9 mouse cellular contexts compared by ENCODE assay signal in genomic region chr5:106995886-106996538, GRCm38 (mm10). TPM values are rescaled to one million over a fixed set of nuclear protein-coding genes. Genes with fewer than 3 reads are reported as not detected.
DNase-seq lines count a peak whose midpoint lies in the region; ATAC-seq and TF ChIP-seq lines count a peak whose summit lies in the region.
"Had no signal": no experiment of that assay in that cellular context is flagged by ENCODE, and none has a peak within 500 bp of the region (broad histone marks: within the 10 kb centered on the region; RNA-seq: fewer than 3 reads in every experiment).

No protein-coding gene starts in this region.

- H3K4me2 ChIP-seq in limb, embryonic 11.5 days (ENCODE audit: low read depth, severe bottlenecking): no peak overlapping the region
- H3K4me2 ChIP-seq: liver, embryonic 15.5 days had no signal

- ATAC-seq in common myeloid progenitor, adult 5-6 weeks (replicated peaks; ENCODE audit: low read depth, poor library complexity, severe bottlenecking): peak; percentile 73
- 0 out of 2 replicates have a peak, but pooled peaks have one; percentile 11 for ATAC-seq in limb, embryonic 11.5 days (ENCODE audit: insufficient number of reproducible peaks, low FRiP score, low TSS enrichment, low read depth)

- no peaks in the 10 kb centered on the region for H3K9me3 ChIP-seq in limb, embryonic 11.5 days (ENCODE audit: control insufficient read depth, low read length)
- H3K9me3 ChIP-seq: liver, embryonic 15.5 days had no signal

- no peak overlapping the region for H3K27ac ChIP-seq in thymus, adult 2 months (ENCODE audit: control insufficient read depth, insufficient read depth, low read length)
- peak overlapping the region; percentile 73 for H3K27ac ChIP-seq in limb, embryonic 11.5 days (replicated peaks; ENCODE audit: low read depth, low read length)
- H3K27ac ChIP-seq: liver, embryonic 15.5 days had no signal

- no peak for TF ChIP-seq CTCF in thymus, adult 2 months (IDR thresholded peaks at IDR 0.05; ENCODE audit: borderline replicate concordance, control insufficient read depth, extremely low read depth, insufficient read depth, low read length, poor library complexity)

- WGBS in thymus, adult 2 months: 54% methylated on average over 5 of the region's 5 CpGs
- WGBS in limb, embryonic 11.5 days: 25% methylated on average over 5 of the region's 5 CpGs

- H3K9ac ChIP-seq in limb, embryonic 11.5 days (ENCODE audit: low read length): 0 out of 2 replicates have a peak overlapping the region, but pooled peaks have one; percentile 17
- H3K9ac ChIP-seq: liver, embryonic 15.5 days had no signal

- no peaks in the 10 kb centered on the region for H3K36me3 ChIP-seq in thymus, adult 2 months (ENCODE audit: control insufficient read depth, insufficient read depth, low read length)
- H3K36me3 ChIP-seq in limb, embryonic 11.5 days (ENCODE audit: control insufficient read depth, insufficient read depth, low read length): no peaks in the 10 kb centered on the region
- H3K36me3 ChIP-seq: liver, embryonic 15.5 days had no signal

- peak; percentile 18 for DNase-seq in thymus, adult 2 months
- no peak for DNase-seq in thymus, postnatal 10 days (ENCODE audit: low spot score in 2 of 2)
- DNase-seq in heart, adult 18-20 months: peak; percentile 86
- peak; percentile 65 for DNase-seq in kidney, adult 18-20 months
- peak; percentile 64 for DNase-seq in limb, embryonic 11.5 days (ENCODE audit: low spot score)
- DNase-seq in naive thymus-derived CD4-positive, alpha-beta T cell, adult 2 months (ENCODE audit: low read depth): peak; percentile 55
- DNase-seq in c-Kit-positive CD71-positive TER-119-positive erythroid progenitor cells, embryonic 14.5 days (ENCODE audit: low spot score): no peak

- no peaks in the 10 kb centered on the region for H3K27me3 ChIP-seq in thymus, adult 2 months (ENCODE audit: control insufficient read depth, insufficient read depth, low read length)
- no peaks in the 10 kb centered on the region for H3K27me3 ChIP-seq in limb, embryonic 11.5 days (ENCODE audit: control insufficient read depth, insufficient read depth, low read length)
- H3K27me3 ChIP-seq: liver, embryonic 15.5 days had no signal

- peaks cover 3% of the 10 kb centered on the region for H3K4me1 ChIP-seq in thymus, adult 2 months (replicated peaks; ENCODE audit: control insufficient read depth, insufficient read depth, low read length)
- peaks cover 14% of the 10 kb centered on the region for H3K4me1 ChIP-seq in limb, embryonic 11.5 days (ENCODE audit: control insufficient read depth, insufficient read depth, low read length)

- H3K4me3 ChIP-seq in thymus, adult 2 months (ENCODE audit: control insufficient read depth, insufficient read depth, low read length): no peak overlapping the region
- H3K4me3 ChIP-seq in limb, embryonic 11.5 days (ENCODE audit: low read depth, low read length): no peak overlapping the region
- H3K4me3 ChIP-seq: liver, embryonic 15.5 days had no signal

- TF ChIP-seq POLR2A in thymus, adult 2 months (IDR thresholded peaks at IDR 0.05; ENCODE audit: control insufficient read depth, extremely low read depth, insufficient read depth, low read length, poor library complexity): no peak

RNA-seq across cellular contexts. Expression of gene Cdc7, which starts 31.9 kb away (rescaled TPM):
- 26.8 and 32.1 TPM in 2 replicates for polyA plus RNA-seq in thymus, adult 2 months (2012; rRNA removed)
- total RNA-seq in common myeloid progenitor, adult 5-6 weeks (2017): 36.8 and 47.8 TPM in 2 replicates
- under 1 TPM; 0.57 to 0.65 TPM for total RNA-seq in heart, adult 18-20 months (2021)
- 63.8 and 76.4 TPM in 2 replicates for polyA plus RNA-seq in limb, embryonic 11.5 days (2014; fragmentation: Nextera tagmentation; extraction: Ambion mirVana)

Comparison
In these comparisons a context has a peak if more than half of its experiments do, and no peak if none do; other contexts are left out.
1. DNase-seq: peak in thymus, adult 2 months (single experiment), heart, adult 18-20 months (2 of 2), kidney, adult 18-20 months (single experiment), limb, embryonic 11.5 days (single experiment) and naive thymus-derived CD4-positive, alpha-beta T cell, adult 2 months (single experiment); none in thymus, postnatal 10 days (0 of 2) and c-Kit-positive CD71-positive TER-119-positive erythroid progenitor cells, embryonic 14.5 days (single experiment).
2. RNA of gene Cdc7, which starts 31.9 kb away (total RNA-seq): 36.8 to 47.8 TPM in common myeloid progenitor, adult 5-6 weeks; 0.57 to 0.65 TPM in heart, adult 18-20 months; every median in the first group is over 10 times any median in the second.